Mouse (Mus musculus): Measurements from ENCODE around the gene Hist1h2ag.
A peak's percentile ranks its signal among the peaks of the same experiment; 100 is the strongest.

The Hist1h2ag gene

GRCm38 (mm10) chr13:21997201-21997820 is 45.4 kb downstream of the Hist1h2ag start:
- Histone ChIP-seq H3K9me3 (ENCODE audit: low read length) (no peaks in the 10 kb centered on the region), H3K36me3 (ENCODE audit: insufficient read depth, low read length) (no peaks in the 10 kb centered on the region), H3K4me1 (replicated peaks; ENCODE audit: low read depth, low read length) (peaks cover 60% of the 10 kb centered on the region), H3K4me3 (replicated peaks; ENCODE audit: low read length) (peak overlapping the region; percentile 78), H3K27me3 (ENCODE audit: insufficient read depth, low read length) (peaks cover 67% of the 10 kb centered on the region)
- TF ChIP-seq POU5F1 (IDR thresholded peaks at IDR 0.05; ENCODE audit: borderline replicate concordance, low read length), result no peak
- TF ChIP-seq NANOG (IDR thresholded peaks at IDR 0.05; ENCODE audit: borderline replicate concordance, low read length), result no peak
- TF ChIP-seq CTCF (conservative IDR thresholded peaks at IDR 0.05; ENCODE audit: low read length), result no peak

- TF ChIP-seq POU5F1 (IDR thresholded peaks at IDR 0.05; ENCODE audit: borderline replicate concordance, low read length), result no peak
- TF ChIP-seq NANOG (IDR thresholded peaks at IDR 0.05; ENCODE audit: borderline replicate concordance, low read length), result no peak
- no peak for TF ChIP-seq CTCF (conservative IDR thresholded peaks at IDR 0.05; ENCODE audit: low read length)
- H3K4me3 ChIP-seq (replicated peaks; ENCODE audit: low read length), result peak overlapping the region; percentile 78
- H3K27me3 ChIP-seq (ENCODE audit: insufficient read depth, low read length), result peaks cover 62% of the 10 kb centered on the region
- no peaks in the 10 kb centered on the region for H3K36me3 ChIP-seq (ENCODE audit: insufficient read depth, low read length)
- peaks cover 59% of the 10 kb centered on the region for H3K4me1 ChIP-seq (replicated peaks; ENCODE audit: low read depth, low read length)
- H3K9me3 ChIP-seq (ENCODE audit: low read length), result no peaks in the 10 kb centered on the region
These were observed 45.9 kb downstream of the Hist1h2ag start for GRCm38 (mm10) chr13:21996840-21997185.

- Histone ChIP-seq H3K36me3 (ENCODE audit: insufficient read depth, low read length) (no peaks in the 10 kb centered on the region), H3K4me1 (replicated peaks; ENCODE audit: low read depth, low read length) (peaks cover 55% of the 10 kb centered on the region), H3K4me3 (replicated peaks; ENCODE audit: low read length) (peak overlapping the region; percentile 78), H3K27me3 (ENCODE audit: insufficient read depth, low read length) (peaks cover 57% of the 10 kb centered on the region), H3K9me3 (ENCODE audit: low read length) (peaks cover 1% of the 10 kb centered on the region; the same call in 1 of the 2 replicates)
- no peak for TF ChIP-seq NANOG (IDR thresholded peaks at IDR 0.05; ENCODE audit: borderline replicate concordance, low read length)
- TF ChIP-seq POU5F1 (IDR thresholded peaks at IDR 0.05; ENCODE audit: borderline replicate concordance, low read length), result no peak
- TF ChIP-seq CTCF (conservative IDR thresholded peaks at IDR 0.05; ENCODE audit: low read length), result no peak
These were observed 46.5 kb downstream of the Hist1h2ag start for GRCm38 (mm10) chr13:21996101-21996839.

- Histone ChIP-seq H3K4me3 (replicated peaks; ENCODE audit: low read length) (peak overlapping the region; percentile 78), H3K9me3 (ENCODE audit: low read length) (peaks cover 6% of the 10 kb centered on the region; the same call in 1 of the 2 replicates), H3K36me3 (ENCODE audit: insufficient read depth, low read length) (no peaks in the 10 kb centered on the region), H3K27me3 (ENCODE audit: insufficient read depth, low read length) (peaks cover 49% of the 10 kb centered on the region), H3K4me1 (replicated peaks; ENCODE audit: low read depth, low read length) (peaks cover 52% of the 10 kb centered on the region)
- TF ChIP-seq CTCF (conservative IDR thresholded peaks at IDR 0.05; ENCODE audit: low read length), result no peak
- TF ChIP-seq NANOG (IDR thresholded peaks at IDR 0.05; ENCODE audit: borderline replicate concordance, low read length), result no peak
- no peak for TF ChIP-seq POU5F1 (IDR thresholded peaks at IDR 0.05; ENCODE audit: borderline replicate concordance, low read length)
These were observed 47.3 kb downstream of the Hist1h2ag start for GRCm38 (mm10) chr13:21995331-21995914.

GRCm38 (mm10) chr13:21994896-21995295 is 47.8 kb downstream of the Hist1h2ag start:
- no peaks in the 10 kb centered on the region for H3K36me3 ChIP-seq (ENCODE audit: insufficient read depth, low read length)
- H3K4me1 ChIP-seq (replicated peaks; ENCODE audit: low read depth, low read length), result peaks cover 52% of the 10 kb centered on the region
- TF ChIP-seq NANOG (IDR thresholded peaks at IDR 0.05; ENCODE audit: borderline replicate concordance, low read length) (no peak), CTCF (conservative IDR thresholded peaks at IDR 0.05; ENCODE audit: low read length) (no peak), POU5F1 (IDR thresholded peaks at IDR 0.05; ENCODE audit: borderline replicate concordance, low read length) (no peak)
- H3K4me3 ChIP-seq (replicated peaks; ENCODE audit: low read length), result peak overlapping the region; percentile 78
- H3K27me3 ChIP-seq (ENCODE audit: insufficient read depth, low read length), result peaks cover 45% of the 10 kb centered on the region
- peaks cover 6% of the 10 kb centered on the region; the same call in 1 of the 2 replicates for H3K9me3 ChIP-seq (ENCODE audit: low read length)

- Histone ChIP-seq H3K9me3 (ENCODE audit: low read length) (peaks cover 6% of the 10 kb centered on the region; the same call in 1 of the 2 replicates), H3K4me3 (replicated peaks; ENCODE audit: low read length) (peak overlapping the region; percentile 78), H3K4me1 (replicated peaks; ENCODE audit: low read depth, low read length) (peaks cover 52% of the 10 kb centered on the region), H3K36me3 (ENCODE audit: insufficient read depth, low read length) (no peaks in the 10 kb centered on the region), H3K27me3 (ENCODE audit: insufficient read depth, low read length) (peaks cover 38% of the 10 kb centered on the region)
- TF ChIP-seq POU5F1 (IDR thresholded peaks at IDR 0.05; ENCODE audit: borderline replicate concordance, low read length) (no peak), NANOG (IDR thresholded peaks at IDR 0.05; ENCODE audit: borderline replicate concordance, low read length) (no peak), CTCF (conservative IDR thresholded peaks at IDR 0.05; ENCODE audit: low read length) (no peak)
These were observed 48.6 kb downstream of the Hist1h2ag start for GRCm38 (mm10) chr13:21993957-21994738.

GRCm38 (mm10) chr13:21992550-21992949 is 50.2 kb downstream of the Hist1h2ag start:
- Histone ChIP-seq H3K4me1 (replicated peaks; ENCODE audit: low read depth, low read length) (peaks cover 43% of the 10 kb centered on the region), H3K9me3 (ENCODE audit: low read length) (peaks cover 6% of the 10 kb centered on the region; the same call in 1 of the 2 replicates), H3K4me3 (replicated peaks; ENCODE audit: low read length) (no peak overlapping the region), H3K36me3 (ENCODE audit: insufficient read depth, low read length) (no peaks in the 10 kb centered on the region), H3K27me3 (ENCODE audit: insufficient read depth, low read length) (peaks cover 22% of the 10 kb centered on the region)
- TF ChIP-seq NANOG (IDR thresholded peaks at IDR 0.05; ENCODE audit: borderline replicate concordance, low read length) (no peak), CTCF (conservative IDR thresholded peaks at IDR 0.05; ENCODE audit: low read length) (no peak), POU5F1 (IDR thresholded peaks at IDR 0.05; ENCODE audit: borderline replicate concordance, low read length) (no peak)

Measured in E14TG2a.4 (cell line).